Mouse (Mus musculus) limb, embryonic 13.5 days (tissue): ENCODE results near the gene Mphosph6. TPM values are rescaled to one million over a fixed set of nuclear protein-coding genes. Genes with fewer than 3 reads are reported as not detected.

Experiments
- ATAC-seq: fragments of 200-750 bp; cut with Nextera tagmentation; 2 replicates; pipeline ENCODE4 v1.8.0; 2017; ENCODE audit warnings: low read depth, moderate number of reproducible peaks, moderate TSS enrichment; ENCODE audit not compliant: low FRiP score
- H3K27ac ChIP-seq: fragments of 300-500 bp; sonication (generic); 2 replicates; pipeline ENCODE4 v1.5.1; 2015; ENCODE audit warnings: inconsistent platforms, mild to moderate bottlenecking, moderate library complexity
- H3K27me3 ChIP-seq: fragments of 300-500 bp; sonication (generic); 2 replicates; pipeline ENCODE4 v1.6.1; 2015; ENCODE audit warnings: mild to moderate bottlenecking, inconsistent platforms
- H3K36me3 ChIP-seq: fragments of 300-500 bp; sonication (generic); 2 replicates; pipeline ENCODE4 v1.6.1; 2015; ENCODE audit warnings: inconsistent platforms, mild to moderate bottlenecking, moderate library complexity
- H3K4me1 ChIP-seq: fragments of 300-500 bp; sonication (generic); 2 replicates; pipeline ENCODE4 v1.6.1; 2015; ENCODE audit warnings: inconsistent platforms
- H3K4me2 ChIP-seq: fragments of 300-500 bp; sonication (generic); replicated peaks from 2 replicates; pipeline ENCODE4 v1.6.1; 2015; ENCODE audit warnings: inconsistent platforms, mild to moderate bottlenecking, moderate library complexity
- H3K4me3 ChIP-seq: fragments of 300-500 bp; sonication (generic); 2 replicates; pipeline ENCODE4 v1.5.1; 2015; ENCODE audit warnings: moderate library complexity, mild to moderate bottlenecking, inconsistent platforms
- H3K9ac ChIP-seq: fragments of 300-500 bp; sonication (generic); 2 replicates; pipeline ENCODE4 v1.6.1; 2015; ENCODE audit warnings: mild to moderate bottlenecking, inconsistent platforms
- H3K9me3 ChIP-seq: fragments of 300-500 bp; sonication (generic); 2 replicates; pipeline ENCODE4 v1.6.1; 2016; ENCODE audit warnings: inconsistent platforms
- WGBS: fragments of 180-500 bp; shearing (Covaris S2); methylation state at CpG from one replicate; pipeline ENCODE4 v1.1.7; 2015; 5-methylcytosine and 5-hydroxymethylcytosine counted together
- polyA plus RNA-seq: library from polyadenylated mRNA; unstranded; fragments of >200 nt; fragmentation: Nextera tagmentation; extraction: Ambion mirVana; gene quantifications from 2 replicates; pipeline ENCODE4 v1.2.1, GENCODE M21; 2015

Gene Mphosph6
- polyA plus RNA-seq, 1 experiment from 2014 or later = 65.0 TPM

- Histone ChIP-seq H3K4me3 (no peak overlapping the region), H3K4me2 (no peak overlapping the region), H3K9me3 (peaks cover 15% of the 10 kb centered on the region), H3K36me3 (peaks cover 45% of the 10 kb centered on the region), H3K27me3 (no peaks in the 10 kb centered on the region), H3K4me1 (no peaks in the 10 kb centered on the region), H3K27ac (no peak overlapping the region), H3K9ac (no peak overlapping the region)
- WGBS = 94% methylated on average over 3 of the region's 3 CpGs
- ATAC-seq = no peak
Measured at GRCm38 (mm10) chr8:117786428-117786827, 15.3 kb downstream of the Mphosph6 start.

- 93% methylated on average over 7 of the region's 7 CpGs for WGBS
- H3K4me1 ChIP-seq = no peaks in the 10 kb centered on the region
- H3K27me3 ChIP-seq = no peaks in the 10 kb centered on the region
- peaks cover 15% of the 10 kb centered on the region for H3K9me3 ChIP-seq
- ATAC-seq = no peak
- no peak overlapping the region for H3K27ac ChIP-seq
- H3K4me3 ChIP-seq = no peak overlapping the region
- H3K36me3 ChIP-seq = peaks cover 15% of the 10 kb centered on the region
- no peak overlapping the region for H3K9ac ChIP-seq
- no peak overlapping the region for H3K4me2 ChIP-seq
Measured at GRCm38 (mm10) chr8:117783021-117783420, 18.7 kb downstream of the Mphosph6 start.

GRCm38 (mm10) chr8:117781375-117782129, 20.2 kb downstream of the Mphosph6 start:
- H3K4me3 ChIP-seq = no peak overlapping the region
- no peaks in the 10 kb centered on the region for H3K4me1 ChIP-seq
- H3K9me3 ChIP-seq = peaks cover under 1% of the 10 kb centered on the region; the same call in 1 of the 2 replicates
- ATAC-seq = no peak
- whole genome bisulfite sequencing = 50% methylated on average over 6 of the region's 6 CpGs
- H3K27ac ChIP-seq = no peak overlapping the region
- H3K36me3 ChIP-seq = peaks cover under 1% of the 10 kb centered on the region; the same call in 1 of the 2 replicates
- H3K4me2 ChIP-seq = no peak overlapping the region
- H3K9ac ChIP-seq = no peak overlapping the region
- no peaks in the 10 kb centered on the region for H3K27me3 ChIP-seq

GRCm38 (mm10) chr8:117779344-117779743, 22.4 kb downstream of the Mphosph6 start:
- 83% methylated on average over 6 of the region's 6 CpGs for WGBS
- no peak overlapping the region for H3K9ac ChIP-seq
- H3K27ac ChIP-seq = no peak overlapping the region
- H3K4me1 ChIP-seq = no peaks in the 10 kb centered on the region
- no peak overlapping the region for H3K4me2 ChIP-seq
- H3K36me3 ChIP-seq = no peaks in the 10 kb centered on the region
- ATAC-seq = no peak
- H3K27me3 ChIP-seq = no peaks in the 10 kb centered on the region
- no peaks in the 10 kb centered on the region for H3K9me3 ChIP-seq
- no peak overlapping the region for H3K4me3 ChIP-seq

GRCm38 (mm10) chr8:117778531-117779322, 23.0 kb downstream of the Mphosph6 start:
- 59% methylated on average over 11 of the region's 11 CpGs for WGBS
- Histone ChIP-seq H3K4me3 (no peak overlapping the region), H3K27ac (no peak overlapping the region), H3K9me3 (no peaks in the 10 kb centered on the region), H3K27me3 (no peaks in the 10 kb centered on the region), H3K36me3 (no peaks in the 10 kb centered on the region), H3K4me2 (no peak overlapping the region), H3K4me1 (no peaks in the 10 kb centered on the region), H3K9ac (no peak overlapping the region)
- no peak for ATAC-seq

GRCm38 (mm10) chr8:117776075-117776474, 25.7 kb downstream of the Mphosph6 start:
- Histone ChIP-seq H3K4me3 (no peak overlapping the region), H3K9me3 (no peaks in the 10 kb centered on the region), H3K27ac (no peak overlapping the region), H3K4me1 (no peaks in the 10 kb centered on the region), H3K36me3 (no peaks in the 10 kb centered on the region), H3K27me3 (no peaks in the 10 kb centered on the region), H3K9ac (no peak overlapping the region), H3K4me2 (no peak overlapping the region)
- ATAC-seq = no peak
- WGBS = 84% methylated on average over 10 of the region's 10 CpGs

GRCm38 (mm10) chr8:117775626-117776025, 26.1 kb downstream of the Mphosph6 start:
- Histone ChIP-seq H3K9ac (no peak overlapping the region), H3K27ac (no peak overlapping the region), H3K36me3 (no peaks in the 10 kb centered on the region), H3K9me3 (no peaks in the 10 kb centered on the region), H3K4me2 (no peak overlapping the region), H3K27me3 (no peaks in the 10 kb centered on the region), H3K4me3 (no peak overlapping the region), H3K4me1 (no peaks in the 10 kb centered on the region)
- WGBS = 43% methylated on average over 10 of the region's 10 CpGs
- ATAC-seq = no peak

GRCm38 (mm10) chr8:117772597-117772996, 29.1 kb downstream of the Mphosph6 start:
- H3K36me3 ChIP-seq = no peaks in the 10 kb centered on the region
- no peak overlapping the region for H3K4me3 ChIP-seq
- ATAC-seq = no peak

GRCm38 (mm10) chr8:117772126-117772525, 29.6 kb downstream of the Mphosph6 start:
- Histone ChIP-seq H3K9me3 (no peaks in the 10 kb centered on the region), H3K4me3 (no peak overlapping the region), H3K4me1 (no peaks in the 10 kb centered on the region), H3K4me2 (no peak overlapping the region), H3K27me3 (no peaks in the 10 kb centered on the region), H3K27ac (no peak overlapping the region), H3K36me3 (no peaks in the 10 kb centered on the region), H3K9ac (no peak overlapping the region)
- 74% methylated on average over 2 of the region's 2 CpGs for WGBS
- no peak for ATAC-seq

More at GRCm38 (mm10) chr8:117772597-117772996, 29.1 kb downstream of the Mphosph6 start:
- Histone ChIP-seq H3K9ac (no peak overlapping the region), H3K9me3 (no peaks in the 10 kb centered on the region), H3K4me2 (no peak overlapping the region), H3K27ac (no peak overlapping the region), H3K27me3 (no peaks in the 10 kb centered on the region), H3K4me1 (no peaks in the 10 kb centered on the region)
- 49% methylated on average over 2 of the region's 2 CpGs for WGBS

GRCm38 (mm10) chr8:117771115-117771836, 30.5 kb downstream of the Mphosph6 start:
- H3K27me3 ChIP-seq = no peaks in the 10 kb centered on the region
- H3K27ac ChIP-seq = no peak overlapping the region
- no peaks in the 10 kb centered on the region for H3K4me1 ChIP-seq
- H3K9me3 ChIP-seq = no peaks in the 10 kb centered on the region
- no peak overlapping the region for H3K4me3 ChIP-seq
- ATAC-seq = no peak
- no peak overlapping the region for H3K4me2 ChIP-seq
- H3K36me3 ChIP-seq = no peaks in the 10 kb centered on the region
- WGBS = 82% methylated on average over 9 of the region's 9 CpGs
- H3K9ac ChIP-seq = no peak overlapping the region

- Histone ChIP-seq H3K4me2 (no peak overlapping the region), H3K9me3 (no peaks in the 10 kb centered on the region), H3K27ac (no peak overlapping the region), H3K4me1 (no peaks in the 10 kb centered on the region), H3K27me3 (no peaks in the 10 kb centered on the region), H3K4me3 (no peak overlapping the region), H3K9ac (no peak overlapping the region), H3K36me3 (no peaks in the 10 kb centered on the region)
- WGBS = 79% methylated on average over 7 of the region's 7 CpGs
- ATAC-seq = no peak
Measured at GRCm38 (mm10) chr8:117768971-117769370, 32.8 kb downstream of the Mphosph6 start.

GRCm38 (mm10) chr8:117765947-117766346, 35.8 kb downstream of the Mphosph6 start:
- Histone ChIP-seq H3K4me2 (no peak overlapping the region), H3K27me3 (no peaks in the 10 kb centered on the region), H3K4me3 (no peak overlapping the region), H3K27ac (no peak overlapping the region), H3K9ac (no peak overlapping the region), H3K4me1 (no peaks in the 10 kb centered on the region), H3K36me3 (no peaks in the 10 kb centered on the region), H3K9me3 (no peaks in the 10 kb centered on the region)
- no peak for ATAC-seq
- WGBS = 83% methylated on average over 5 of the region's 5 CpGs
